Mouse (Mus musculus) right cerebral cortex, adult 18-20 months (tissue): ENCODE data around the gene Tex12.

Experiments
- DNase-seq: peaks from one replicate; pipeline ENCODE4 v3.0.0; 2022; ENCODE audit warnings: mixed read lengths

Tex12 gene

GRCm38 (mm10) chr9:50561145-50561917 is at the start of gene Tex12:
TSS of gene Tex12 (minus strand) at chr9:50561325.
- DNase-seq: no peak

DNA sequence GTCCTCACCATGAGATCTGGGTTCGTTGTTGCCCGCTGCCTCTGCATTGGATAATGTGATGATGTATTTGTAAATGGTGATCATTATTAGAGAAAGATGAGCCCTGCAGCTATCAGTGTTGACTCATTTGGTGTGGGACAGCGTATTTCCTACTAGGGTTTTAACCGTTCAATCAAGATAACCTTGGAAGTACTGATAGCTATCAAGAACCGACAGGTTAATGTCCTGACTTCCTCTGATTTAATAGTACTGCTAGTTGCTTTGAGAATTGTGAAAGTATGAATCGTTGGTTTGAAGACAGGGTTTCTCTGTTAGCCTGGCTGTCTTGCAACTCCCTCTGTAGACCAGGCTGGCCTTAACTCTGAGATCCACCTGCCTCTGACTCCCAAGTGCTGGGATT is 43.2 kb upstream of the Tex12 start:
- no peak for DNase-seq

DNA sequence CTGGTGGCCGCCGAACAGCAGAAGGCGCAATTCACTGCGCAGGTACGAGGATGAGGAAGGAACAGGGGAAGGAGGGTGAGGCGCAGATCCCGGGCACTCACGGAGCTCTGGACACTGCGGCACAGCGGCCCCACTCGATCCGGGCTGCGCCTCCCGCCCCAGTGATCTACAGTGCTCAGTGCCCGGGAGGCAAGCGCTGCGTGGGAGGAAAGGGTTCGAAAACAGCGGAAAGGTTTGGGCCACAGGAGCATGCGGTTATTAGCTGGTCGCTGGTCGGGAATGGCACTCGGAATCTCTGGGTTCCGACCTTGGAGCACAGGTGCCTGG is 42.8 kb upstream of the Tex12 start:
- DNase-seq: no peak

DNA sequence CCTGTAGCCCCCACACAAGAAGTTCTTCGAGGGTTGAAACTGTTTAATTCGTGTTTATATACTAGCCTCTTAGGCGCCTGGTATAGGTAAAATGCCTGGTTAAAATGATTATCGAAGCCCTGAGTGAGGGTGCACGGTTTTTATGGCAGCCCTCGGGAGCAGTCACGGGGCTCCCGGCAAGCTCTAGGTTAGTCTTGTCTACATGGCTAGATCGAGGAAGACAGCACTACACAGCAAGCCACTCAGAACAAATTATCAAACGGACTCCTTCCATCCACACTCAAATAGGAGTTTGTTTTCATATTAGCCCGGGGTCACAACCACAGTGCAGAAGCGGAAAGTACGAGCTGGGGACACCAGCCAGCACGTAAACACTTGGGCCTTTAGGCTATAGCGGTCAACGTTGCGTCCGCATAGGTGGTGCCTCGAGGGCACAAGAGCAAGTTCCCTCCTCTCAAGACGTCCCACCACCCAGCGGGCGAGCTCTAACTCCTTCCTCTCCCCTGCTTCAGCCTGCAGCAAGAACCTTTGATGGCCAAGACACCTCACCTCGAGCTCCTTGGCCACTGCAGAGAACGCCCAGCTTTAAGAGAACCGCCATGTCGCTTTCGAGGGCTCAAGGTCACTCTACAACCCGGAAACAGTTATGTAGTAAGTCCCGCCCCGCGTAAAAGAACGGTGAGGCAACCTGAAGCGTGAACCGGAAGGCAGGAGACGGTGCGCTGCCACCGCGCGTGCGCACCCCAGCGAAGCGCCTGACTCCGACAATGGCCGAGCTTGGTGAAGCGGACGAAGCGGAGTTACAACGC is 42.3 kb upstream of the Tex12 start, which contains the start of the genes Sdhd and Timm8b:
TSS of gene Sdhd (minus strand) at position 624 of the 809 bp plus-strand sequence.
TSS of gene Timm8b (plus strand) at position 722 of the 809 bp plus-strand sequence.
- peak; percentile 96 for DNase-seq

DNA sequence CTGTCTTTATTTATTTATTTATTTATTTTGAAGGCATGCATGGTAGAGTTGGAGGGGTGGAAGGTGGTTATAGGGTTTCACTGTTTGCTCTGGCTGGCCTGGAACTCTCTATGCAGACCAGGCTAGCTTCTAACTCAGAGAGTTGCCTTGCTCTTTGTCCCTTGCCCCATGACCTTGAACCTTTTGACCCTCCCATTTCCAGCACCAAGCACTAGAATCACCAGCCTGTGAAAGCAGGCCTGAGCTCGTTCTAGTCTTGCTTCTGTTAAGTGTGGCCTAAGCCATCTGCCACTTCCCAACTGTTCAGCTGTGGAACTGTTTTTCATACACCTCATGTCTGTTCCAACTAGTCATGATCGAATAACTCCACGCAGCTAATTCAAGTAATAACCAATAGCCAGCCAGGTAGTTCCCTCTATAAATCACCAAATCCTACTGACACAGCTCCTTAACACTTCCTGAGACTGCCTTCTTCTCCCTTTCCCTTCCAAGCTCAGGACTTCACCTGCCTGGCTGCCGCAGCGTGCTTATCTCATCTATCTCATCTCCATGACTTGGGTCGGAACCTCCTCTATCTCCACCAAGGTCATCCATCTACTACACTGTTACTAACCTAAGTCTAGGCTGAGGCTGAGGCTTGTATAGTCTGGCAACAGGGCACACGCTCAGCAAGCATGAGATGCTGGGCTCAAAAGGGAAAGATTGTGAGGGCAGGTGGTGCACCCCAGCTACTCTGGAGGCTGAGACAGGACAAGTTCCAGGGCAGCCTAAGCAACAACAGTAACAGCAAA is 41.1 kb upstream of the Tex12 start:
- DNase-seq: no peak

GRCm38 (mm10) chr9:50601536-50601935 is 40.4 kb upstream of the Tex12 start:
- no peak for DNase-seq

GRCm38 (mm10) chr9:50596973-50597372 is 35.8 kb upstream of the Tex12 start:
- no peak for DNase-seq

DNA sequence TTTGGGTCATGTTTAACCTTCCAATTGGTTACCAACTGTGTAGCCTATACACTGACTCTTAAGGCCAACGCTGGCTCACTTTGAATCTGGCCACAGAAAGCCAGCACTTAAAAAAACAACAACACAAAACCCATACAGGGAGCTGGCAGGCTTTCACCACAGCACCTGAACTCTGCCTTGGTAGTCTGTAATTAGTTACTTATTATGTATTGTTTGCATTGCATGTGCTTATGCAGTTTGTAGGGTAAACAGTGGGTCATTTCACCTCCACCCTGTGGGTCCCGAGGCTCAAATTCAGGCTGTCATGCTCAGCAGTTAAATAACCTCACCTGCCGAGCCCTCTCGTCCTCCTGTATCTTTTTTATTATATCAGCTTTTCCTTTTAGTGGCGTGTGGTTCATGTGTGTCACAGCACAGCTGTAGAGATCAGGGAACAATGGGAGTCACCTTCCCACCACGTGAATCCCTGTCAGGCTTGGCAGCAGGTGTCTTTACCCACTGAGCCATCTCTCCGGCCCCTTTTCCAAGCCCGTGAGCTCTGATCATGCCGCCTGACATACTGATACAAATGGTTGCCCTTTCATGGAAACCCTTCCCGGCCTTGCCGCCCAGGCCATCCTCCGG is 33.8 kb upstream of the Tex12 start:
- DNase-seq: no peak

GRCm38 (mm10) chr9:50593544-50593943 is 32.4 kb upstream of the Tex12 start:
- no peak for DNase-seq

GRCm38 (mm10) chr9:50592955-50593354 is 31.8 kb upstream of the Tex12 start:
- no peak for DNase-seq

DNA sequence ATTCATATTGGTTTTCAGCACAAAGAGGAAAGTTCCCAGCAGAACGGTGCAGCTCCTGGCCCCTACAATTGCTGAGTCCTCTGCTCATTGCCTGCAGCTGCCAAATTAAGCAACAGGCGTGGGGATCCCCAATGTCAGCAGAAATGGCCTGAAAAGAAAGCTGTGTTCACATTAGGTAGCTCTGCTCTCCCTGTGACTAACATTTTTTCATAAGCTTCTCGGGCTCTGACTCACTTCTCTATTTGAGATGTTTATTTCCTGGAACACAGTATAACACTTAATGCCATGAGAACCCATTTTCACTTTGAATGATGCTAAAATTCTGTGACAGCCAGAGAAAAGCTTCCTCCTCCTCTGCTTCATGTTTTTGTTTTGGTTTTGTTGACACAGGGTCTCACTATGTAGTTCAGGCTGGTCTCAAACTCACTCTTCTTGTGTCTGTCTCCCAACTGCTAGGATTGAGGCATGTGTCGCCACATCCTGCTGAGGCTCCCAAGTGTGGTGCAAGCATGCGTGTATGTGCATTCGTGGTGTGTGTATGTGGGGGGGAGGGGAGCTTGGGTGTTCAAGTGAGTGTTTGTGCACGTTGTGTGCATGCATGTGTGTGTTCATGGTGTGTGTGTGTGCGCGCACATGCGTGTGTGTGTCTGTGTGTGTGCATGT is 29.9 kb upstream of the Tex12 start:
- DNase-seq: no peak

DNA sequence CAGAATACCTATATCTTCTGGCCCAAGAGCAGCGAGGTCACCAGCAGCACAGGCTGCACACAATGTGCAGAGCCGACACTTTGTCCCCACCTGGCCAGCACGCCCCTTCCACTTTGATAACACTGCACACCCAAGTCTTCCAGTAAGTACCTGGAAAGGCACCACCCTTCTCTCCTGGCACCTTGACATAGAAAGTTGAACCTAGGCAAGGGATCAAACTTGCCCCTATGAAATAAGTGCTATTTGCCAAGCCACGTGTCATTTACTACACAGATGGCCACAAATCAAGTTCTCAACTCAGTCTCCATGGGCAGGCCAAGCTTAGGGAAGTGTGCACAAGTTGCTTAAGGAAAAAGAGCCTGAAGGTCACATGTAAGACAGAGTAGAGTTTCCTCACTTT is 25.8 kb upstream of the Tex12 start:
- DNase-seq: no peak

DNA sequence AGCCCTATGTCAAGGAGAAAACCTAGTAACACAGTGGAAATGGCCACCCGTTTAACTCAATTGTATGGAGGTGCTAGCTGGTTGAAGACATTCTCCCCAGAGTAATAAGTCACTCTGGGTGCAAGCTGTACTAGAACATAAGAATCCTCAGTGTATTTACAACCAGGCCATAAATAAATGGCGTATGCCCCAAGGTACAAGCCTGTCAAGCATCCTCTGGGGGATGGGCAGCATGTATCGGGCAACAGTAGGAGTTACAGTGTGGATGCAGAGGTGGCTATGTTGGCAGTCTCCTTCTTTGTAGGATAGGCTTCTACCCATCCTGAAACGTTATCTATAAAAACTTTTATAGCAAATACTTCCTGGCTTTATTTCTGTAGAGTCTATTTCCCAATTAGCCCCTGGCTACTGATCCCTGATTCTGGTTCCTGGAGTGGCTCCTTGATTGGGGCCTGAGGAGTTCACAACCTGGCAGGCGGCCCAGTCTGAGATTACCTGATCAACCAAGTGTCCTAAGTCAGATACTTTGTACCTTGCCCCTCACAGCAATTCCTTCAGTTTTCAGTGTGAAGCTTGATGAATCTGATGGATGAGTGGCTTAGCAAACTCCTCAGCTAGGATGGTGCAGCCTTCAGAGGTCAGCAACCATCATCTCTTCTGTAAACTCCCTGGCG is 24.2 kb upstream of the Tex12 start:
- DNase-seq: no peak

DNA sequence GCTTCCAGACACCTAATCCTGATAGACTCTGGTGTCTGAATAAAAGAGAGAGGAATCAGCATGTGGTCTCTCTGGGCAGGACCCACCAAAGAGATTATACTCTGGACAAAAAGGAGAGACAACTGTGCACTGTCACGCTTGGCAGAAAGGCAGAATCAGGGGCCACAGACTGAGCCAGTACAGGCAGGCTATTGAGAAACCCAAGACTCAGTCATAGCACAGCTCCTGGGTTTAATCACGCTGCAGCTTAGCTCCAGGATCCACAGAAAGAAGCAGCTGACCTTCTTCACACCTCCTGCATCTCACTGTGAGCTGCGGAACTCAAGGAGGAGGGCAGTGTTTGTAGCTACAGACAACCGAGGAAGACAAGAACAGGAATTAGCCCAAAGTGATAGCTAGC is 19.2 kb upstream of the Tex12 start:
- no peak for DNase-seq

GRCm38 (mm10) chr9:50569599-50570525 is 8.7 kb upstream of the Tex12 start:
- no peak for DNase-seq

DNA sequence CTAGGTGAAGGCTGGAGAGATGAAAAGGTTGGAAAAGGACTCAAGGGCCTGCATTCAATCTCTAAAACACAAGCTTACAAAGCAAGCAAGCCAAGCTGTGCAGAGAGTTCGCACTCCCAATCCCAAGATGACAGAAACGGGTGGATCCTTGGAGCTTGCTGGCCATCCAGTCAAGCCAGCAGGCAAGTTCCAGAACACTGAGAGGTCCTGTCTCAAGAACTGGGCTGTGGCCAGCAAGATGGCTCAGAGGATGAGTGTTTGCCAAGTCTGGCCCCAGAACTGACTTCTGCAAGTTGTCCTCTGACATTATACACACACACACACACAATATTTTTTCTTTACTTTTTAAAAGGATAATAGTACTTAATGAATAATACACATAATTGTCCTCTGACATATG is 6.8 kb upstream of the Tex12 start:
- no peak for DNase-seq

DNA sequence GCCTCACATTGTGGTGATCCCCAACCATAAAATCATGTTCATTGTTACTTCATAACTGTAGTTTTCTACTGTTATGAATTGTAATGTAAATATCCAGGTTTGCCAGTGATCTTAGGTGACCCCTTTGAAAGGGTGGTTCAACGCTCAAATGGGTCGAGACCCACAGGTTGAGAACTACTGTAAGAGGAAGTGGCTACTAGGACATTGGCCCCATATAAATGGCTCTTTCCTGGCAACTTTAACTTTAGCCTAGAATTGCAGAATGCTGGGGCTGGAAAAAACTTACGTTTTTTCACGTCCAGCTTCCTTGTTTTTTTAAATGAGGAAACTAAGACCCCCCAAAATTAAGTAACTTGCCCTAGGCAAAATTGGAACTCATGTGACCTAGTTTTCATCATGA is 6.2 kb upstream of the Tex12 start:
- no peak for DNase-seq

GRCm38 (mm10) chr9:50565940-50566339 is 4.8 kb upstream of the Tex12 start:
- no peak for DNase-seq

GRCm38 (mm10) chr9:50565173-50565572 is 4.0 kb upstream of the Tex12 start:
- no peak for DNase-seq

GRCm38 (mm10) chr9:50561918-50562360 is 814 bp upstream of the Tex12 start:
- DNase-seq: no peak

DNA sequence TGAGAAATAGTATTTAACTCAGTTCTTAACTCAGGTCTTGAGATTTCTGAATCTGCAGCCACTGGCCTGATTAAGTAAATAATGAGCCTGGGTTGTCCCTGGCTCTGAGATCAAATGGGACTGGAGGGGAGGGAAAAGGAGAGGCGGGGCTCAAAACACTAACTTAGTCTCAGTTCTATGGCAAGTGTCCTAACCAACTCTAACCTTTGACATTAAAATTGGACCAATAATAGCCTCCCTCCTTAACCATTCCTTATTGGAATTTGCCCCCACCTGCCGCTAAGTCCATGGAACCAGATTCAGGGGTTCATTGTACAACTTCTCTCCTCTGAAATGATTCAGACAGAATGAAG is 6.1 kb downstream of the Tex12 start, which contains the start of gene Bco2:
TSS of gene Bco2 (minus strand) at position 88 of the 353 bp plus-strand sequence.
- no peak for DNase-seq
